Mouse (Mus musculus) bone marrow, adult 2 months (tissue): ENCODE measurements around the gene Ipo4.

Source experiments
- CTCF ChIP-seq: fragments of 200-500 bp; IDR thresholded peaks from 2 replicates; pipeline ENCODE4 v1.5.1; 2011; ENCODE audit warnings: low read length, control low read depth; ENCODE audit not compliant: control insufficient read depth, insufficient read depth
- POLR2A ChIP-seq: fragments of 200-500 bp; IDR thresholded peaks from 2 replicates; pipeline ENCODE4 v1.6.1; 2011; ENCODE audit warnings: low read depth, mild to moderate bottlenecking, control low read depth, low read length, borderline replicate concordance; ENCODE audit not compliant: control insufficient read depth

DNA sequence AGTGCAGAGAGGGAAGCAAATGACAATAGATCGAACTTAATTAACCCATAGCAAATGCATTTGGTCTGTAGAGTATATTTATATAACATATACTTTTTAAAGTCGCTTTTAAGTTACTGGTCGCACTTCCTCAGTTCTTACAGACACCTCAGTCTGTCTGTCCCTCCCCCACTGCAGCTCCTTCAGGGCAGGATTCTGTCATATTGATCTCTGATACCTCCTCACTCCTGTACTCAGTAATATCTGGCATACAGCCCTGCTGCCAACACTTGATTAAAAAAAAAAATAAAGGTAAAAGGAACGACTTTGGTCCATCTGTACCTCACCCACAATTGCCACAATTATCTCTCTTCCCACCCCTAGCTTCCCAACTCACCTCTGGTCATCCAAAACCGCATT lies 51.5 kb downstream of the Ipo4 start:
- no peak for TF ChIP-seq POLR2A
- no peak for TF ChIP-seq CTCF
